Mouse (Mus musculus): ENCODE measurements around the gene Zbtb22.
"Not testable (repeated sequence)": the region's sequence is repeated elsewhere in the genome, so short reads cannot be mapped to it uniquely, and the experiment has no call there.

Zbtb22 gene

DNA sequence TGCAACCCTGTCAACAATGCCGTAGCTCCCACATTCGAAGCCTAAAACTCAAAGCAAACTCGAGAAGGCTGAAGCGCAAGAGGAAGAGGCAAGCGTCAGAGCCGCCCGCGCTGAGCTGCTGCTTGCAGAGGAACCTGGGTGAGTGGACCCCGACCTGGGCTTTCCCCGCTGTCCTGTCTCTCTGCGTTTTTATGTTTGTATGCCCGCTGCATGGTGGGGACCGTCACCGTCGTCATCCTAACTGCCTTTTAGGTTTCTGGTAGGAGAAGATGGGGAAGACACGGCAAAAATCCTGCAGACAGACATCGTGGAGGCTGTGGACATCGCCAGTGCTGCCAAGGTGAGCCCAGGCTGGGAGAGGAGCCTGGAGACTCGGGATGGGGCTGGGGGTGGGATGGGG, 25.7 kb downstream of the Zbtb22 start:
- DNase-seq (ENCODE audit: low read depth, low spot score) = no peak

DNA sequence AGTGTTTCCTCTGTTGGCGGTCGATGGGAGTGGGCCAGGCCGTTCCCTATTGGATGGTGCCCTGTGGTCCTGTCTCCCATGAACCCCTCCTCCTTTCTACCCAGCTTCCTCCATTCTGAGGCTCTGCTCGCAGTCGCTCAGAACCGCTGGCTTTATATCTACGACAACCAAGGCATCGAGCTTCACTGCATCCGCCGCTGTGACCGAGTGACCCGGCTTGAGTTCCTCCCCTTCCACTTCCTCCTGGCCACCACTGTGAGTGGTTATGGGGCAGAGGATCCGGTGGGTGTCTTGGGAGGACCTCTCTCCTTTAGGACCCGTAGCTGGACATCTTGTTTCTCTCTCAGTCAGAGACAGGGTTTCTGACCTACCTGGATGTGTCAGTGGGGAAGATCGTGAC, 27.8 kb downstream of the Zbtb22 start:
- no peak for DNase-seq (ENCODE audit: low read depth, low spot score)

DNA sequence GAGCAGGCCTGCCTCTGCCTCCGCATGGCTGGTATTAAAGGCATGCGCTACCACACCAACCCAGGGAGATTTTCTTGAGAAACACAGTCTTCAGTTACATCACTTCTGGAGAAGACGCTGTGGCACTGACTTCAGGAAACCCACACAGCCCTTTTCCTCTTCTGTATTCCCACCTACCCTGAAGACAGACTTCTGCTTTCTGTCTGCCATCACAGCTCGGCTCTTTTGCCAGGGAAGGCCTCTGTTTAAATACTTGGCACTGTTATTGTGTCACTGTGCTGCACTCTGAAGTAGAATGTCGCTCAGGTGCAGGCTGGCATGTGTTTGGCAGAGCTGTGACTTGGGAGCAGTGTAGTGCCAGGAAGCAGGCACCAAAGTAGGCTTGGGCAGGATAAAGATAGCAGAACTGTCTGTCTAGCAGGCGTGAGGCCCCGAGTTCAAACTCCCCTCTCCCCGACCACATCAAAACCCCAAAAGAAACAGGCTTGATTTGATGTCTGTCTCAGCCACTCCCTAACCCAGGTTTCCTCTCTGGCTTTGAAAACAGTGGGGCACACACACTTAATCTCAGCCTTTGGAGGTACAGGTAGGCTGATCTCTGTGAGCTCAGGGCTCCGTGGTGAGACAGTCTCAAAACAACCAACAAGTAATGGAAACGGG, 31.9 kb downstream of the Zbtb22 start:
- no peak for DNase-seq (ENCODE audit: low read depth, low spot score)

DNA sequence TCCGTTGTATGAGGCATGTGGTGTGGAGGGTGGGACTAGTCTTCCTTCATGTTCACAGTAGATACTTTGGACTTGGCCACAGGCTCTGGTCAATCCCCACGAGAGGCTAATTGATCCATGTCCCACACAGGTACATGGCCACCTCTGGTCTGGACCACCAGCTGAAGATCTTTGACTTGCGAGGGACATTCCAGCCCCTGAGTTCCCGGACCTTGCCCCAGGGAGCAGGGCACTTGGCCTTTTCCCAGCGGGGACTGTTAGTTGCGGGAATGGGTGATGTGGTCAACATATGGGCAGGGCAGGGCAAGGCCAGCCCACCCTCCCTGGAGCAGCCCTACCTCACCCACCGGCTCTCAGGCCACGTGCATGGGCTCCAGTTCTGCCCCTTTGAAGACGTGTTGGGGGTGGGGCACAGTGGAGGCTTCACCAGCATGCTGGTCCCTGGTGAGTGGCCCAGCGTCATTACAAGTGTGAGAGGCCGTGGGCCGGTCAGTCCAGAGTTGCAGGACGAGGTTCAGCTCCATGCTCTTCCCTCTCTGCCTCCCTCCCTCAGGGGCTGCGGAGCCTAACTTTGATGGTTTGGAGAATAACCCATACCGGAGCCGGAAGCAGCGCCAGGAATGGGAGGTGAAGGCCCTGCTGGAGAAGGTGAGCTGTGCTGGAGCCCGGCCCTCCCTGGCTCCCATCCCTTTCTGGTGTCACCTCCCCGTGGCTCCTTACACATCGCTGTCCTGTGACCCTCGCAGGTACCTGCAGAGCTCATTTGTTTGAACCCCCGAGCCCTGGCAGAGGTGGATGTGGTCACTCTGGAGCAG, 32.6 kb downstream of the Zbtb22 start:
- no peak for DNase-seq (ENCODE audit: low read depth, low spot score)

DNA sequence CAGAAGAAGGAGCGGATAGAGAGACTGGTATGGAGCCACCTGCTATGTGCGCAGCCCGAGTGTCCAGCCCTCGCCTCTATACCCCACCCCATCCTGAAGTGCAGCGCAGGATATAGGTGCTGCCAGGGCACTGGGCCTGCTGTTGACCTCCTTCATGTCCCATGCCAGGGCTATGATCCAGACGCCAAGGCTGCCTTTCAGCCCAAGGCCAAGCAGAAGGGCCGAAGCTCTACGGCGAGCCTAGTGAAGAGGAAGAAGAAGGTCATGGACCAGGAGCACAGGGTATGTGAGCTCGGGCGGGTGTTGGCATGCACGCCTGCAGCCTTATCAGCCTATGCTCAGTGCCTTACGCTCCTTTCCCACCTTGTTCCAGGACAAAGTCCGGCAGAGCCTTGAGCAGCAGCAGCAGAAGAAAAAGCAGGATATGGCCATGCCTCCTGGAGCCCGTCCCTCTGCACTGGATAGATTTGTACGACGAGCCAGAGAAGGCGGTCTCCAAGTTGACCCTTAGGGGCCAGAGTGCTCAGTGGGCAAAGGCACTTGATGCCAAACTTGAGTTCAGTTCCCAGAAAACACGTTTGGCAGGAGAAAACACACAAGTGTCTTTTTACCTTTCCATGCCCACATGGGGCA, 33.3 kb downstream of the Zbtb22 start:
- no peak for DNase-seq (ENCODE audit: low read depth, low spot score)

DNA sequence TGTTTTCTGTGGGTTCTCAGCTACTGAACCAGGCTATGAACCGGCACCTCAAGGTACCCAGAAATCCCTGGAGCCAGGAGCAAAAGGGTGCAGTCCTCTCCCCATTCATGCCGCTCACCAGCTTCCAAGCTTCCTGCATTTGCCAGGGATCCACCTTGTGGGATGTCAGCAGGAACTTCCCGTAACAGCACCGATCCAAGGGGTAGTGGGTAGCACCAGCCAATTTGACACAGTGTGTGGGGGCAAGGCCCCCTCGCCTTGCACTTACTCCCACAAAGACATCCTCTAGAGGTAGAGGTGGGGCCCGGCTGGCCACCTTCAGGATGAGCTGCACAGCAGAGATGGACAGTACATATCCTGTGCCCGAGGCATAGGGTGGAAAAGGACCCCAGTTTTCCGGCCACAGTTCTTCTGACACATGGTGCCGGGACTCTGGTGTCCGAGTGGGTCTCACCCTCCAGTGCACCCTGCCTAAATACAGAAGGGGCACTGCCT, 34.5 kb downstream of the Zbtb22 start:
- no peak for DNase-seq (ENCODE audit: low read depth, low spot score)

DNA sequence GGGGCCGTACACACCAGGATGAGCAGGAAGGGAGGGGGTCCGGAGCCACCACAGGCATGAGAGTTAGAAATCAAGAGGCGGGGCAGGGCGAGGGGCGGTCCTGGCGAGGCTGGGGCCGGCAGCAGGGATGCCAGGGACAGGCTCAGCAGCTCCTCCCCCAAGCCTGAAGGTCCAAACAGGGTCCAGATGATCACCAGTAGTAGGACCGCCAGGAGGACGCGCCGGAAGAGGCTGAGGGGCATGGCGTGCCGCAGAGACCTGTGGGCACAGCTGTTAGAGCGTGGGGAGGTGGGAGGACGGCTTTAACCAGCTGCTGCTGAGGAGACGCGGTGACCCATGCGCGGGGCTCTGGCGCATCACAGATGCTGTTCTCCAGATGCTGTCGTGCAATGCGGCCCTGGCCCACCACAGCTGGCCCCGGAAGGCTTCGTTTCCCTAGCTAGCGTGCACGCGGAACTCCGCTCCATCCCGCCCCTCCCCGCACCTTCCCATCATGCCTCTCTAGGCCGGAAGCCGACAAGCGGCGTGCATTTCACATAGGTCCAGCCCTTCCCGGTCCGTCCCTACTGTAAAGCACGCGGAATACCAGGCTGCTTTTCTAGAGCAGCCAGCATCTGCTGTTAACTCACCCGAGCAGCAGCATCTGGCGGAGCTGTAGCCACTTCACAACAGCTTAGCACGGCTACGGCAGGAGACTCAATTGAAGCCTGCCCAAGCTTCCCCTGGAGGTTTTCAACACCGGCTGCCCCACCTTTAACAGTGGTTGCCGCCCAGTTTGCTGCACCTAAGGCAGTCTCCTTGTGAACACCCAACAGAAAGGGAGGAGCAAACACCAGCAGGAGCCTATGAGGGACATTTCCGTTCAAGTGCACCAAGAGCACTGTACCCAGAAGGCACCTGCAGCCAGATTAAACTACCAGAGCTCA, 35.6 kb downstream of the Zbtb22 start, which contains the start of gene B3galt4:
B3galt4 (minus strand) TSS at position 468 of the 926 bp plus-strand sequence.
- DNase-seq (ENCODE audit: low read depth, low spot score) = peak; percentile 72

DNA sequence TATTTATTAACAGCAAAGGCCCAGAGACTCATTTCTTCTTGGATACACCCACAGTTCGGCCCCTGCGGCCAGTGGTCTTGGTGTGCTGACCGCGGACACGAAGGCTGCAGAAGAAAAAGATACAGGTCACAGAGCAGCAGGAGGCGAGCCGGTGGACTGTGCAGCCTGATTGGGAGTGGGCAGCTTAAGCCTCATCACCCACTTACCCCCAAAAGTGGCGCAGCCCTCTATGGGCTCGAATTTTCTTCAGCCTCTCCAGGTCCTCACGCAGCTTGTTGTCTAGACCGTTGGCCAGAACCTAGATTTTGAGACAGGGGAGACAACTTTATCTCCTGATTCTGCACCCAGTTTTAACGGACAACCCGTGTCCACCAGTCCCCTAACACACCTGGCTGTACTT, 36.3 kb downstream of the Zbtb22 start:
- DNase-seq (ENCODE audit: low read depth, low spot score) = not testable (repeated sequence)

DNA sequence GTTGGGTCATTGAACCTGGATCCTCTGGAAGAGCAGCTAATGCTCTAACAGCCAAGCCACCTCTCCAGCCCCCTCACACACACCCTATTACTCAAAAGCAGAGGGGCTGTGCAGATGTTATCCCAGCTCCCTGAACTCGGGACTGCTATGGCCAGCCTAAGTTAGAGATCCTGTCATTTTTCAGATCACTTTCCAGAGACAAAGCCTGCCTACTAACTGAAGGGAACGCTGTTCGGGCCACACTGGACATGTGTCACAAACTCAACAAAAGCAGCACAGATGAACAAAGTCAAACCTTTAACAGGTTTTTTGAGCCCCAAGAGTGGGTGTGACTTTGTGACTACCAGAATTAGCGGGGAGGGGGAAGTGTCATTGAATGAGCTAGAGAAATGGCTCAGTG, 37.2 kb downstream of the Zbtb22 start:
- DNase-seq (ENCODE audit: low read depth, low spot score) = no peak

DNA sequence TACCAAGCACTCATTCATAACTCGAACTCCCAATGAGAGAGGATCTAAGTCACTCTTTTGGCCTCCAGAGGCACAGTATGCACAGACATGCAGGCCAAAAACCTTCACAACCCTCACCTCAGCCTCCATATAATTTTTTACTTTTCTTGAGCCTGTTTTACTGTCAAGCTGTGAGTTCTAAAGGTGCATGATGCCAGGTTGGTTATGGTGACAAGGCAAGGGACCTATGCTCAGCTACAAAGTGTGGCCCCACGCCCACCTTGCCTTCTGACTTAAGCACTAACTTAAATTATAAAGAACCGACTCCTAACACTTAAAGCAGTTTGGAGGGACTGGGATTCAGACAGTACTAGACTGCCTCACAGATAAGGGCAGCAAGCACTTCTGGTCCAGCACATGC, 37.6 kb downstream of the Zbtb22 start:
- DNase-seq (ENCODE audit: low read depth, low spot score) = no peak

DNA sequence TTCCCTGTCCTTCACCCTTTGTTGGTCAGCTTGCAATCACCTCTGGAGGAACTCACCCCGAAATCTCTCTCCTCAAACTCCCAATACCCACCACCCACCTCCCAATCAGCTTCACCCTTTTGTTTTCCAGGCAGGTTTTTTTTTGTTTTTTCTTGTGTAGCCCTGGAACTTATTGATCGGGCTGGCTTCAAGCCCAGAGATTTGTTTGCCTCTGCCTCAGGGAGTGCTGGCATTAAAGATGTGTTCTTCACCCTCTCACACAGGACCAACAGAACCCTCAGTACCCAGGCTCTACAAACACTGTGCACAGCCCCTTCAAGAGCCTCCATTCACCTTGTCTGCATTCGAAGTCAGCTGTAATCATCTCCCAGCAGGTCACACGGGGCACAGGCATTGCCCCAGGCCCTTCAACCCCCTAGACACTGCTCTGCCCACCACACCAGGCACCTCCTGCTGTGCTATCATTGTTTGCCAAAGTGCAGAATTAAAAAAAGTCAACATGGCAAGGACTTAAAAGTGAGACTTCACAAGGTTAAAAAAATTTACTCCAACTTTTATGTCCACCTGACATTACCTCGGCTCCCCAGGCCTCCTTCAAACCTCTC, 38.4 kb downstream of the Zbtb22 start:
- DNase-seq (ENCODE audit: low read depth, low spot score) = no peak

DNA sequence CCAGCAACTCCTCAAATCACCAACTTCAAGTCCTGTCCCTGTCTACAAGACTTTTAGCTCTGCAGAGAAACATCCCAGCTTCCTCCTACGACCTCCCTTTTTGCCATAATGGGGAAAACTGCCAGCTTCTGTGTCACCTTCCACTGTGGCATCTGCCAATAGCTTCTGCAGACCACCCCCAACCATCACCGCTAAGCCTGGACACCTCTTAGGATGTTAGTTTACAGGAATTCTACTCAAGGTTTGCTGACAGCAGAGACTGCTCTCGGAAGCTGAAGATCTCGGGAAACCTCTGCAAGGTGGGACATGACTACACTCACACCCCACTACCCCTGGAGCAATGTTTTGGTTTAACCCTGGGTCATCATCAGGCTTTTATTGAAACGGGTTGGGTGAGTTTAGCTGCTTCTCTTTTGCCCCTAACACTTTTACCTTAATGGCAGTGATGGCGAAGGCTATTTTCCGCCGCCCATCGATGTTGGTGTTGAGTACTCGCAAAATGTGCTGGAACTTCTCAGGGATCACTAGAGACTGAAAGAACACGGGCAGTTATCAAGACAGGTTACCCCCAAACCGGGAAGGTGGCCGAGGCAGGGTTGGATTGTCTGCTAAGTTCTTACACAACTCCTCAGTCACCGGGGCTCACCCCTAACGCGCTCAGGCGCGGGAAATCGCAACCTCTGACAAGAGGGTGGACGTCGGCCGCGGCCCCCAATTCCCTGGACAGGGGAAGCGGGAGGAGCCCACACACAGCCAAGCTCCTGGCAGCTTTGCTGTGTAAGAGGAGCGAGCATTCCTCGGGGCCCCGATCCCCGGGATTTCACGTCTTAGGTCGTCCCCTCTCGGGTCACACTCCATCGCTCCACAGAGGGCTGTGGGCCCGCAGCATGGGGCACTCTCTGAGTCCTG, 39.2 kb downstream of the Zbtb22 start:
- no peak for DNase-seq (ENCODE audit: low read depth, low spot score)

DNA sequence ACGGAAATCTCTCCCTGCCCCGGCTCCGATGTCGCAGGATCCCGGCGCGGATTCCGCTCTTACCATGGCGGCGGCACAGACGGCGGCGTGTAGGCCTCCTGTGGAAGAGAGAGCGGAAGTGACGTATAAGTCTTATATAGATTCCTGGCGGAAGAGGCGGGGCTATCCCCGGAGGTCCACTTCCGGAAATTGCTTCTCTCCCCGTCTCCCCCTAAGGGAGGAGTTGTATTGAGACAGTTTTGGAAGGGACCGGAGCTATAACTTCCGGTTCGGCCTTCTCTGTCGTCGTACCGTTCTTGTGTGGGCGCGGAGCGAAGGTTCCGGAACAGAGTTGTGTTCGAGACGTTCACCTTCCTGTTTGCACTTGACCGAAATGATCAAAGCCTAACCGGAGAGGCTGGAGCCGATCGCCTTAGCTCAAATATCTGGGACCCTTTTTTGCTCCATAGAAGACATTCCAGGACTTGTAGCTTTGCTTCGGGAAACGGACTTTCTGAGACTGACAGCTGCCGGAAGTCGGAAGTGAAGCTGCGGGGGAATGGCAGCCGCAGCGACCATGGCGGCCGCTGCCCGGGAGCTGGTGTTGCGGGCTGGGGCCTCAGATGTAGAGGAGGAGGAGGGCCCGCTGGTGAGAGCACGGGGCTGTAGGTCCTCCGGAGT, 40.0 kb downstream of the Zbtb22 start, which contains the start of the genes Vps52 and Rps18:
Vps52 (plus strand) TSS at position 258 of the 660 bp plus-strand sequence.
Rps18 (minus strand) TSS at position 447 of the 660 bp plus-strand sequence.
- DNase-seq (ENCODE audit: low read depth, low spot score) = peak; percentile 97

DNA sequence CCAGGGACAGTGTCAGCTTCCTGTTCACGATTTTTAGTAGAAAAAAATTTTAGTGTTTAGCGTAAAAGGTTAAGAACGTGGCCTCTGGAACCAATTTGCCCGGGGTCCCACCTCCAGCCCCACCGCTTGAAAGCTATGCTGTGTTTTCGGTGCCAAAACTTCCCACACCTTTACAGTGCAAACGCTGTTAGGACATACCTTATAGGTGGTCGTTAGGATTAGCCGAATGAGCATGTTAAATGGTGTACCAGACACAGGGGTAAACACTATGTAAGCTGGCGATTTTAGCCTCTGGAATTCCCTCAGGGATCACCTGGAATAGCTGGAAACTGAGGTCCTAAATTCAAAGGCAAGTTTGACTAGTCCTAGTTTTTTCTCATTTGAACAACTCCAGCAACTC, 40.6 kb downstream of the Zbtb22 start:
- no peak for DNase-seq (ENCODE audit: low read depth, low spot score)

DNA sequence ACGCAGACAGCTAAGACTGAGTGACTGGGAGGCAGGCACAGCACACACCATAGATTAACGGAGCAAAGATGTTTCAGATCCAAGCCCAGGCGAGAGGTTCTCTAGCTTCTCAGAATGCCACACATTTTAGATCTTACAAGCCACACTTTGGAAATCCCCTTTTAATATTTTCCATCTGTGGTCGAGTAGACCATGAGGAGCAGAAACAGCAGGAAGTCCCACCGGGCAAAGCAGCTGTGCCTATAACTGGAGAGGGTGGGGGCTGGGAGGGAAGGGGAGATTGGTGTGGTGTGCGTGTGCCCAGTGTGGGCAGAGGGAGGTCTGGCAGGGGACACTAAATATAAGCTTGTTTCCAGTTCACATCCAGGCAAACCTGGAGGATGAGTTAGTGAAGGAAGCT, 41.8 kb downstream of the Zbtb22 start:
- no peak for DNase-seq (ENCODE audit: low read depth, low spot score)

DNA sequence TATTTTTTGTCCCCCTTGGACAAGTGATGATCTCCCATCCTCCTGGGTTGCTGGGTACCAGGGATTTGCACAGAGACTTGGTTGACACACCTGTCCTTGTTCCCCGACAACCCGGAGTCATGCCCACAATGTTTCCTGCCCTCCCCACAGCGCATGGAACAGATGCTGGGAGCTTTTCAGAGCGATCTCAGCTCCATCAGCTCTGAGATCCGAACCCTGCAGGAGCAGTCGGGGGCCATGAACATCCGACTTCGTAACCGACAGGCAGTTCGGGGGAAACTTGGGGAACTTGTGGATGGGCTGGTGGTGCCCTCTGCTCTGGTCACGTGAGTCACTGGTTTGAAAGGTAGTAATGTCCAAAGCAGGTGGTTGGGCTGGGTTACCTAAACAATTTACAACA, 42.7 kb downstream of the Zbtb22 start:
- no peak for DNase-seq (ENCODE audit: low read depth, low spot score)

DNA sequence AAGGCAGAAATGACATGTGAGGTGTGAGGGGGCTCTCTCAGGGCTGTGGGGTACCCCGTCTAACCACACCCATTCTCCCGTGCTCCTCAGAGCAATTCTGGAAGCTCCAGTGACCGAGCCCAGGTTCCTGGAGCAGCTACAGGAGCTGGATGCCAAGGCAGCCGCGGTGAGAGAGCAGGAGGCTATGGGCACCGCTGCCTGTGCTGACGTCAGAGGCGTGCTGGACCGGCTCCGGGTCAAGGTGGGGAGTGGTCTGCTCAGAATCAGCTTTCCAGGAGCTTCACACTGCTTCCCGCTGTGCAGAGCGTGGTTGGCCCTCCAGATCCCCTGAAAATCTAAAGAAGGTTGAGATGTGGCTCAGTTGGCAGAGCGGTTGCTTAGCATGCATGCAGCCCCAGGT, 43.4 kb downstream of the Zbtb22 start:
- DNase-seq (ENCODE audit: low read depth, low spot score) = no peak

DNA sequence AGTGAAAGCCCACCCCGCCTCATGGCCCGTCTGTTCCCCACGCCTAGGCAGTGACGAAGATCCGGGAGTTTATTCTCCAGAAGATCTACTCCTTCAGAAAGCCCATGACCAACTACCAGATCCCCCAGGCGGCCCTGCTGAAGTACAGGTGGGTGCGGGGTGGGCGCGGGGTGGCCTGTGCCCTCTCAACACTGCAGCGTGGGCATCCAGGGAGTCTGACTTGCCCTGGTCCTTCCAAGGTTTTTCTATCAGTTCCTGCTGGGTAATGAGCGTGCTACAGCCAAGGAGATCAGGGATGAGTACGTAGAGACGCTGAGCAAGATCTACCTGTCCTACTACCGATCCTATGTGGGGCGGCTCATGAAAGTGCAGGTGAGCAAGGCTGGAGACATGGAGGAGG, 44.2 kb downstream of the Zbtb22 start:
- no peak for DNase-seq (ENCODE audit: low read depth, low spot score)

DNA sequence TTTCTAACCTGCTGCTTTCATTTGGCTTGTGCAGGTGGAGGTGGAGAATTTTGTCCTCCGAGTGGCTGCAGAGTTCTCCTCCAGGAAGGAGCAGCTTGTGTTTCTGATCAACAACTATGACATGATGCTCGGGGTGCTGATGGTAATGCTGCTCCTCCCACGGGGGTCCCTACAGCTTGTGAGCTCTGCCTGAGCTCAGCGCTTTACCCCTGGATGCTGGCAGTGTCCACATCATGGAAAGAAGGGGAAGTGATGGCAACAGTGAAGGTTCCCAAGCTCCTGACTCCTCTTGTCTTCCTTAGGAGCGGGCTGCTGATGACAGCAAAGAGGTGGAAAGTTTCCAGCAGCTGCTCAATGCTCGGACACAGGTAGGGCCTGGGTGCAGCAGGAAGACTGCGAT, 47.2 kb downstream of the Zbtb22 start:
- no peak for DNase-seq (ENCODE audit: low read depth, low spot score)
